Mouse (Mus musculus): Measurements from ENCODE around the gene Slc34a3. TPM values are rescaled to one million over a fixed set of nuclear protein-coding genes. Genes with fewer than 3 reads are reported as not detected.
A peak's percentile ranks its signal among the peaks of the same experiment; 100 is the strongest.

The Slc34a3 gene
- polyA plus RNA-seq, 1 experiment from 2014 or later = not detected

- peak overlapping the region; percentile 92 for H3K4me2 ChIP-seq (ENCODE audit: low read depth, severe bottlenecking)
- H3K4me1 ChIP-seq (ENCODE audit: control insufficient read depth, insufficient read depth, low read length) = peaks cover 13% of the 10 kb centered on the region; the same call in 1 of the 2 replicates
- WGBS = under 1% methylated on average over 64 of the region's 64 CpGs
- H3K27ac ChIP-seq (replicated peaks; ENCODE audit: low read depth, low read length) = peak overlapping the region; percentile 42; the same call in 1 of the 2 replicates
- DNase-seq (ENCODE audit: low spot score) = peak; percentile 83
- ATAC-seq (ENCODE audit: insufficient number of reproducible peaks, low FRiP score, low TSS enrichment, low read depth) = peak; percentile 69
- peak overlapping the region; percentile 38 for H3K4me3 ChIP-seq (ENCODE audit: low read depth, low read length)
- no peaks in the 10 kb centered on the region for H3K36me3 ChIP-seq (ENCODE audit: control insufficient read depth, insufficient read depth, low read length)
- no peaks in the 10 kb centered on the region for H3K9me3 ChIP-seq (ENCODE audit: control insufficient read depth, low read length)
- H3K9ac ChIP-seq (ENCODE audit: low read length) = peak overlapping the region; percentile 61
- H3K27me3 ChIP-seq (ENCODE audit: control insufficient read depth, insufficient read depth, low read length) = peaks cover 23% of the 10 kb centered on the region
These were observed 48.3 kb downstream of the Slc34a3 start for GRCm38 (mm10) chr2:25185625-25186574.

DNA sequence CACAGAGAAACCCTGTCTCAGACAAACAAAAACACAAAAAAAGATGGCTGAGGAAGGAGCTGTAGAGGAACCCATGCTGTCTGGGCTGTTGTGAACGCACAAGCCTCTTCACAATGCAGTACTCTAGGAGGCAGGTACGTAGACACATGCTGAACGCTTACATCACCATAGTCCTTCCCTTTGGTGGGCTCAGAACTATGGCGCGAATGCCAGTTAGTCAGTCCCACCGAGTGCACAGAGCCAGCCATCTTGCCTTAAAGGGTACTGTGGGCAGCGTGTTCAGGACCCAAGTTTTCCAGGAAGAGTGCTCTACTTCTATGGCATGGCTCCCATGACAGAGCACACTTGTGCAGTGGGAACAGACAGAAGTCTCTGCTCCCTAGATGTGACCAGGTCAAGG is 49.7 kb downstream of the Slc34a3 start:
- 93% methylated on average over 7 of the region's 7 CpGs for WGBS
- no peak for ATAC-seq (ENCODE audit: insufficient number of reproducible peaks, low FRiP score, low TSS enrichment, low read depth)
- DNase-seq (ENCODE audit: low spot score) = no peak

DNA sequence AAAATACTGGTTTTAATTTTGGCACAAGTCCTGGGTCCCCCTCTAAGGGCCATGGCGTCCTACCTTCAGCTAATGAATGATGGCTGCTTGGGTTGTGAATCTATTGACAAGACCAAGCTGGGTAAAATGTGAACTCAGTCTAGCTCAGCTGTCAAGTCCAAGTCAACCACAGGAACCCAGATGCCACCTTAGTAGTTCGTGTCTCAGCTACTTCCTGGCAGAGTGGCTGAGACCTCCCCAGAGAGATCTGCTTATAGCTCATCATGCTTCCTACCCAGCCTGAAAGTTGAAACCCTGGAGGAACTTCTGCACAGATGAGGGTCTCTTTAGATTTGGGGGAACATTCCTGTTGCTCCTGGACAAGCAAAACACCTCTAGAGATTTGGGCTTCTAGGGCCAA is 50.8 kb downstream of the Slc34a3 start:
- WGBS = 75% methylated on average over 2 of the region's 2 CpGs
- H3K36me3 ChIP-seq (ENCODE audit: control insufficient read depth, insufficient read depth, low read length) = no peaks in the 10 kb centered on the region
- no peaks in the 10 kb centered on the region for H3K9me3 ChIP-seq (ENCODE audit: control insufficient read depth, low read length)
- peaks cover 31% of the 10 kb centered on the region for H3K27me3 ChIP-seq (ENCODE audit: control insufficient read depth, insufficient read depth, low read length)
- no peak for ATAC-seq (ENCODE audit: insufficient number of reproducible peaks, low FRiP score, low TSS enrichment, low read depth)
- peaks cover 27% of the 10 kb centered on the region for H3K4me1 ChIP-seq (ENCODE audit: control insufficient read depth, insufficient read depth, low read length)
- H3K4me3 ChIP-seq (ENCODE audit: low read depth, low read length) = no peak overlapping the region
- H3K9ac ChIP-seq (ENCODE audit: low read length) = no peak overlapping the region
- no peak overlapping the region for H3K4me2 ChIP-seq (ENCODE audit: low read depth, severe bottlenecking)
- H3K27ac ChIP-seq (replicated peaks; ENCODE audit: low read depth, low read length) = no peak overlapping the region
- no peak for DNase-seq (ENCODE audit: low spot score)

More for the DNA sequence above, 49.7 kb downstream of the Slc34a3 start:
- Histone ChIP-seq H3K9me3 (ENCODE audit: control insufficient read depth, low read length) (no peaks in the 10 kb centered on the region), H3K4me3 (ENCODE audit: low read depth, low read length) (no peak overlapping the region), H3K9ac (ENCODE audit: low read length) (no peak overlapping the region), H3K27ac (replicated peaks; ENCODE audit: low read depth, low read length) (no peak overlapping the region), H3K4me2 (ENCODE audit: low read depth, severe bottlenecking) (no peak overlapping the region), H3K27me3 (ENCODE audit: control insufficient read depth, insufficient read depth, low read length) (peaks cover 31% of the 10 kb centered on the region), H3K4me1 (ENCODE audit: control insufficient read depth, insufficient read depth, low read length) (peaks cover 20% of the 10 kb centered on the region), H3K36me3 (ENCODE audit: control insufficient read depth, insufficient read depth, low read length) (no peaks in the 10 kb centered on the region)

- 35% methylated on average over 6 of the region's 6 CpGs for WGBS
- no peaks in the 10 kb centered on the region for H3K9me3 ChIP-seq (ENCODE audit: control insufficient read depth, low read length)
- ATAC-seq (ENCODE audit: insufficient number of reproducible peaks, low FRiP score, low TSS enrichment, low read depth) (no peak), DNase-seq (ENCODE audit: low spot score) (no peak)
- H3K36me3 ChIP-seq (ENCODE audit: control insufficient read depth, insufficient read depth, low read length) = no peaks in the 10 kb centered on the region
- H3K27me3 ChIP-seq (ENCODE audit: control insufficient read depth, insufficient read depth, low read length) = peaks cover 31% of the 10 kb centered on the region
- no peak overlapping the region for H3K4me2 ChIP-seq (ENCODE audit: low read depth, severe bottlenecking)
- peaks cover 34% of the 10 kb centered on the region for H3K4me1 ChIP-seq (ENCODE audit: control insufficient read depth, insufficient read depth, low read length)
- no peak overlapping the region for H3K9ac ChIP-seq (ENCODE audit: low read length)
- H3K27ac ChIP-seq (replicated peaks; ENCODE audit: low read depth, low read length) = no peak overlapping the region
- H3K4me3 ChIP-seq (ENCODE audit: low read depth, low read length) = no peak overlapping the region
These were observed 51.5 kb downstream of the Slc34a3 start for GRCm38 (mm10) chr2:25182664-25183063.

DNA sequence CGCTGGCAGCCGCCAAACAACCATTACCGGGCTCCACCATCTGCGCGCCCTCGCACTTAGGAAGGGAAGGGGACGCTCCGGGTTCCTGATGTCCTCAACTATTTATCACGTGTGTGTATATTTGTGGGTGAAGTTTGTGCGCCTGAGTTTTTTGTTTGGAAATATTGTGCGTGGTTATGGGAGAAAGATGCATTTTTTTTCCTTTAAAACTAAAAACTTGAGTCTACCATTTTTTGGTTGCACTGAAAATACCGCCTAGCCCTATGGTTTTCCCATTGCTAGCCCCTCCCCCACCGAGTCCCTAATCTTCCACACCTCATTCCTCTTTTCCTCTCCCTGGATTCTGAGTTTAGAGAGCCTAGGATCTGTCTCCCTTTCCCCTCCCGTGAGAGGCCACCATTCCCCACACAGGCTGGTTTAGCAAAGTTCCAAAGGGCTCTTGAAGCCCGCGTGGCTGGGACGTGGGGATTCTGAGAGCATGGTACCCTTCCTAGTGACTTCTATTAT is 52.2 kb downstream of the Slc34a3 start:
- Histone ChIP-seq H3K4me2 (ENCODE audit: low read depth, severe bottlenecking) (peak overlapping the region; percentile 81), H3K9ac (ENCODE audit: low read length) (0 out of 2 replicates have a peak overlapping the region, but pooled peaks have one; percentile 52), H3K27me3 (ENCODE audit: control insufficient read depth, insufficient read depth, low read length) (peaks cover 31% of the 10 kb centered on the region), H3K9me3 (ENCODE audit: control insufficient read depth, low read length) (no peaks in the 10 kb centered on the region), H3K4me1 (ENCODE audit: control insufficient read depth, insufficient read depth, low read length) (peaks cover 41% of the 10 kb centered on the region), H3K4me3 (ENCODE audit: low read depth, low read length) (peak overlapping the region; percentile 48), H3K27ac (replicated peaks; ENCODE audit: low read depth, low read length) (no peak overlapping the region), H3K36me3 (ENCODE audit: control insufficient read depth, insufficient read depth, low read length) (no peaks in the 10 kb centered on the region)
- ATAC-seq (ENCODE audit: insufficient number of reproducible peaks, low FRiP score, low TSS enrichment, low read depth) = no peak
- peak; percentile 47 for DNase-seq (ENCODE audit: low spot score)
- WGBS = under 1% methylated on average over 17 of the region's 17 CpGs

DNA sequence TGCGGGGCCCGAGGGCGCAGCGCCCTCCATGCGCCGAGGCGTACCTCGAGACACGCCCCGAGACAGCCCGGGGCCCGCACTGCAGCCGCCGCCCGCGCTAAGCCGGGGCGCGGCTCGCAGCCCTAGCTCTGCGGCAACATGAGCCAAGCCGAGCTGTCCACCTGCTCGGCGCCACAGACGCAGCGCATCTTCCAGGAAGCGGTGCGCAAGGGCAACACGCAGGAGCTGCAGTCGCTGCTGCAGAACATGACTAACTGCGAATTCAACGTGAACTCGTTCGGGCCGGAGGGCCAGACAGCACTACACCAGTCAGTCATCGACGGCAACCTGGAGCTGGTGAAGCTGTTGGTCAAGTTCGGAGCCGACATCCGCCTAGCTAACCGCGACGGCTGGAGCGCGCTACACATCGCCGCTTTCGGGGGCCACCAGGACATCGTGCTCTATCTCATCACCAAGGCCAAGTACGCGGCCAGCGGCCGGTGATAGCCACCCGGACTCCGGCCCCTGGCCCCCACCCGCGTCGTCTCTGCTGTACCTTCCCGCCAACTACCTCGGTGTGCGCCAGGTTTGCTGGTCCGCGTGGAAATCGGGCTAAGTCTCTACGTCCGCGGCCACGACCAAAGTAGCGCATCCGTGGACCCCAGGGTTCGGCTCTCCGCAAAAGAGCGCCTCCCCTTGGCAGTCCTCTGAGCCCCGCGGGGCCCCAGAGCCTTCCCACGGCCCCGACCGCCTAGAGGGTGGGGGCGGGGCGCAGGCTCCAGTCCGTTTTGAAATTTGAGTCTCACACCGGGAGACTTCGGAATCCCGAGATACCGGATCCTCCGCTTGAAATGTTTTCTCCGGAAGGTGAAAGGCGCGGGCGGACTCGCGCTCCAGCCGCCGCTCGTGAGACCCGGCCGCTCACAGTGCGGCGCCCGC is 52.9 kb downstream of the Slc34a3 start:
- ATAC-seq (ENCODE audit: insufficient number of reproducible peaks, low FRiP score, low TSS enrichment, low read depth) = 0 out of 2 replicates have a peak, but pooled peaks have one; percentile 12

GRCm38 (mm10) chr2:25180478-25180903 is 53.7 kb downstream of the Slc34a3 start, which contains the start of gene Nrarp:
Gene Nrarp, plus strand, starts transcription at chr2:25180758.
- Histone ChIP-seq H3K9me3 (ENCODE audit: control insufficient read depth, low read length) (no peaks in the 10 kb centered on the region), H3K36me3 (ENCODE audit: control insufficient read depth, insufficient read depth, low read length) (no peaks in the 10 kb centered on the region), H3K27me3 (ENCODE audit: control insufficient read depth, insufficient read depth, low read length) (peaks cover 31% of the 10 kb centered on the region), H3K4me1 (ENCODE audit: control insufficient read depth, insufficient read depth, low read length) (peaks cover 48% of the 10 kb centered on the region), H3K9ac (ENCODE audit: low read length) (peak within 1 kb of the TSS; percentile 52), H3K27ac (replicated peaks; ENCODE audit: low read depth, low read length) (peak within 1 kb of the TSS; percentile 59), H3K4me2 (ENCODE audit: low read depth, severe bottlenecking) (peak within 1 kb of the TSS; percentile 81), H3K4me3 (ENCODE audit: low read depth, low read length) (peak within 1 kb of the TSS; percentile 48)
- DNase-seq (ENCODE audit: low spot score) (peak; percentile 94), ATAC-seq (ENCODE audit: insufficient number of reproducible peaks, low FRiP score, low TSS enrichment, low read depth) (peak; percentile 73)
- WGBS = 0% methylated on average over 35 of the region's 35 CpGs

More for the DNA sequence above, 52.9 kb downstream of the Slc34a3 start:
- H3K4me3 ChIP-seq (ENCODE audit: low read depth, low read length) = peak overlapping the region; percentile 48
- peak overlapping the region; percentile 81 for H3K4me2 ChIP-seq (ENCODE audit: low read depth, severe bottlenecking)
- no peaks in the 10 kb centered on the region for H3K9me3 ChIP-seq (ENCODE audit: control insufficient read depth, low read length)
- H3K27ac ChIP-seq (replicated peaks; ENCODE audit: low read depth, low read length) = peak overlapping the region; percentile 52
- under 1% methylated on average over 100 of the region's 100 CpGs for WGBS
- DNase-seq (ENCODE audit: low spot score) = peak; percentile 68
- peaks cover 31% of the 10 kb centered on the region for H3K27me3 ChIP-seq (ENCODE audit: control insufficient read depth, insufficient read depth, low read length)
- H3K4me1 ChIP-seq (ENCODE audit: control insufficient read depth, insufficient read depth, low read length) = peaks cover 48% of the 10 kb centered on the region
- H3K36me3 ChIP-seq (ENCODE audit: control insufficient read depth, insufficient read depth, low read length) = no peaks in the 10 kb centered on the region
- H3K9ac ChIP-seq (ENCODE audit: low read length) = peak overlapping the region; percentile 52

All from limb, embryonic 11.5 days (tissue).